Mouse (Mus musculus): ENCODE data around the gene Wnt5b. TPM values are rescaled to one million over a fixed set of nuclear protein-coding genes. Genes with fewer than 3 reads are reported as not detected.

The Wnt5b gene
- polyA plus RNA-seq, 1 experiment from 2014 or later: 15.8 TPM

GRCm38 (mm10) chr6:119404854-119405253, 139.3 kb downstream of the Wnt5b start:
- H3K9me3 ChIP-seq: no peaks in the 10 kb centered on the region
- no peaks in the 10 kb centered on the region for H3K36me3 ChIP-seq
- no peak for ATAC-seq (ENCODE audit: low FRiP score, low read depth)
- H3K4me3 ChIP-seq: no peak overlapping the region
- 74% methylated on average over 4 of the region's 4 CpGs for WGBS
- H3K4me2 ChIP-seq (replicated peaks): no peak overlapping the region
- H3K27me3 ChIP-seq: no peaks in the 10 kb centered on the region
- H3K9ac ChIP-seq: no peak overlapping the region
- H3K27ac ChIP-seq: no peak overlapping the region
- peaks cover 5% of the 10 kb centered on the region; the same call in 1 of the 2 replicates for H3K4me1 ChIP-seq

- Histone ChIP-seq H3K27ac (no peak overlapping the region), H3K9ac (no peak overlapping the region), H3K4me3 (no peak overlapping the region), H3K27me3 (no peaks in the 10 kb centered on the region), H3K36me3 (no peaks in the 10 kb centered on the region), H3K4me1 (peaks cover 2% of the 10 kb centered on the region; the same call in 1 of the 2 replicates), H3K4me2 (replicated peaks) (no peak overlapping the region), H3K9me3 (no peaks in the 10 kb centered on the region)
- 85% methylated on average over 3 of the region's 3 CpGs for WGBS
- no peak for ATAC-seq (ENCODE audit: low FRiP score, low read depth)
Observed at GRCm38 (mm10) chr6:119402976-119403375, 141.2 kb downstream of the Wnt5b start.

GRCm38 (mm10) chr6:119401545-119402304, 142.4 kb downstream of the Wnt5b start:
- Histone ChIP-seq H3K4me1 (no peaks in the 10 kb centered on the region), H3K36me3 (no peaks in the 10 kb centered on the region), H3K27me3 (no peaks in the 10 kb centered on the region), H3K4me2 (replicated peaks) (no peak overlapping the region), H3K4me3 (no peak overlapping the region), H3K9me3 (no peaks in the 10 kb centered on the region), H3K9ac (no peak overlapping the region), H3K27ac (no peak overlapping the region)
- ATAC-seq (ENCODE audit: low FRiP score, low read depth): no peak
- WGBS: 91% methylated on average over 8 of the region's 8 CpGs

- Histone ChIP-seq H3K9me3 (no peaks in the 10 kb centered on the region), H3K27me3 (no peaks in the 10 kb centered on the region), H3K4me1 (no peaks in the 10 kb centered on the region), H3K4me2 (replicated peaks) (no peak overlapping the region), H3K27ac (no peak overlapping the region), H3K36me3 (no peaks in the 10 kb centered on the region), H3K4me3 (no peak overlapping the region), H3K9ac (no peak overlapping the region)
- 84% methylated on average over 3 of the region's 3 CpGs for WGBS
- ATAC-seq (ENCODE audit: low FRiP score, low read depth): no peak
Observed at GRCm38 (mm10) chr6:119400649-119401048, 143.5 kb downstream of the Wnt5b start.

GRCm38 (mm10) chr6:119399371-119399770, 144.8 kb downstream of the Wnt5b start:
- no peak overlapping the region for H3K27ac ChIP-seq
- no peak for ATAC-seq (ENCODE audit: low FRiP score, low read depth)
- no peaks in the 10 kb centered on the region for H3K9me3 ChIP-seq
- H3K9ac ChIP-seq: no peak overlapping the region
- no peak overlapping the region for H3K4me3 ChIP-seq
- H3K36me3 ChIP-seq: no peaks in the 10 kb centered on the region
- H3K27me3 ChIP-seq: no peaks in the 10 kb centered on the region
- WGBS: 86% methylated on average over 3 of the region's 3 CpGs
- H3K4me2 ChIP-seq (replicated peaks): no peak overlapping the region
- no peaks in the 10 kb centered on the region for H3K4me1 ChIP-seq

- no peak overlapping the region for H3K4me3 ChIP-seq
- no peak overlapping the region for H3K27ac ChIP-seq
- H3K36me3 ChIP-seq: no peaks in the 10 kb centered on the region
- no peaks in the 10 kb centered on the region for H3K27me3 ChIP-seq
- H3K4me1 ChIP-seq: no peaks in the 10 kb centered on the region
- H3K9me3 ChIP-seq: no peaks in the 10 kb centered on the region
- no peak for ATAC-seq (ENCODE audit: low FRiP score, low read depth)
- no peak overlapping the region for H3K9ac ChIP-seq
- no peak overlapping the region for H3K4me2 ChIP-seq (replicated peaks)
- WGBS: 49% methylated on average over 5 of the region's 5 CpGs
Observed at GRCm38 (mm10) chr6:119396309-119396634, 147.9 kb downstream of the Wnt5b start.

- ATAC-seq (ENCODE audit: low FRiP score, low read depth): no peak
- no peak overlapping the region for H3K9ac ChIP-seq
- WGBS: 74% methylated on average over 14 of the region's 14 CpGs
- no peak overlapping the region for H3K4me2 ChIP-seq (replicated peaks)
- H3K4me1 ChIP-seq: no peaks in the 10 kb centered on the region
- no peaks in the 10 kb centered on the region for H3K36me3 ChIP-seq
- H3K9me3 ChIP-seq: no peaks in the 10 kb centered on the region
- H3K27me3 ChIP-seq: no peaks in the 10 kb centered on the region
- H3K27ac ChIP-seq: no peak overlapping the region
- no peak overlapping the region for H3K4me3 ChIP-seq
Observed at GRCm38 (mm10) chr6:119395421-119396308, 148.5 kb downstream of the Wnt5b start.

- no peak overlapping the region for H3K4me2 ChIP-seq (replicated peaks)
- peaks cover 7% of the 10 kb centered on the region for H3K4me1 ChIP-seq
- no peaks in the 10 kb centered on the region for H3K9me3 ChIP-seq
- no peaks in the 10 kb centered on the region for H3K36me3 ChIP-seq
- H3K27me3 ChIP-seq: no peaks in the 10 kb centered on the region
- no peak overlapping the region for H3K9ac ChIP-seq
- H3K27ac ChIP-seq: no peak overlapping the region
- 75% methylated on average over 9 of the region's 9 CpGs for WGBS
- H3K4me3 ChIP-seq: no peak overlapping the region
- ATAC-seq (ENCODE audit: low FRiP score, low read depth): no peak
Observed at GRCm38 (mm10) chr6:119392836-119393235, 151.3 kb downstream of the Wnt5b start.

- Histone ChIP-seq H3K36me3 (no peaks in the 10 kb centered on the region), H3K4me1 (peaks cover 21% of the 10 kb centered on the region), H3K27me3 (no peaks in the 10 kb centered on the region), H3K9ac (no peak overlapping the region), H3K4me3 (no peak overlapping the region), H3K9me3 (no peaks in the 10 kb centered on the region), H3K27ac (no peak overlapping the region), H3K4me2 (replicated peaks) (no peak overlapping the region)
- 88% methylated on average over 4 of the region's 4 CpGs for WGBS
- no peak for ATAC-seq (ENCODE audit: low FRiP score, low read depth)
Observed at GRCm38 (mm10) chr6:119390728-119391127, 153.4 kb downstream of the Wnt5b start.

GRCm38 (mm10) chr6:119389089-119389488, 155.1 kb downstream of the Wnt5b start:
- H3K9ac ChIP-seq: peak overlapping the region; percentile 72
- no peaks in the 10 kb centered on the region for H3K27me3 ChIP-seq
- H3K36me3 ChIP-seq: no peaks in the 10 kb centered on the region
- peak; percentile 2; the same call in 1 of the 2 replicates for ATAC-seq (ENCODE audit: low FRiP score, low read depth)
- H3K4me3 ChIP-seq: peak overlapping the region; percentile 84
- peak overlapping the region; percentile 40; the same call in 1 of the 2 replicates for H3K27ac ChIP-seq
- H3K4me2 ChIP-seq (replicated peaks): peak overlapping the region; percentile 61
- peaks cover 21% of the 10 kb centered on the region for H3K4me1 ChIP-seq
- no peaks in the 10 kb centered on the region for H3K9me3 ChIP-seq
- WGBS: 25% methylated on average over 10 of the region's 10 CpGs

- Histone ChIP-seq H3K4me1 (peaks cover 21% of the 10 kb centered on the region), H3K4me2 (replicated peaks) (peak overlapping the region; percentile 61), H3K27ac (peak overlapping the region; percentile 75; the same call in 1 of the 2 replicates), H3K9me3 (no peaks in the 10 kb centered on the region), H3K27me3 (no peaks in the 10 kb centered on the region), H3K36me3 (no peaks in the 10 kb centered on the region), H3K4me3 (peak overlapping the region; percentile 84), H3K9ac (peak overlapping the region; percentile 86)
- ATAC-seq (ENCODE audit: low FRiP score, low read depth): peak; percentile 99
- WGBS: 0% methylated on average over 19 of the region's 53 CpGs
Observed at GRCm38 (mm10) chr6:119388650-119389012, 155.5 kb downstream of the Wnt5b start.
